Mouse (Mus musculus) kidney, embryonic 14.5 days (tissue): ENCODE data around the gene Zfp882. TPM values are rescaled to one million over a fixed set of nuclear protein-coding genes. Genes with fewer than 3 reads are reported as not detected.

ENCODE experiments used
- ATAC-seq: fragments of 200-750 bp; cut with Nextera tagmentation; 2 replicates; pipeline ENCODE4 v1.8.0; 2017; ENCODE audit warnings: moderate number of reproducible peaks, mild to moderate bottlenecking, moderate TSS enrichment, moderate library complexity; ENCODE audit not compliant: low FRiP score, low TSS enrichment
- H3K27ac ChIP-seq: fragments of 300-500 bp; sonication (generic); 2 replicates; pipeline ENCODE4 v1.5.1; 2014; ENCODE audit warnings: low read depth, mild to moderate bottlenecking, low read length, moderate library complexity, mixed read lengths
- H3K27me3 ChIP-seq: fragments of 300-500 bp; sonication (generic); 2 replicates; pipeline ENCODE4 v1.6.1; 2014; ENCODE audit warnings: mild to moderate bottlenecking, low read length; ENCODE audit not compliant: control insufficient read depth, insufficient read depth
- H3K36me3 ChIP-seq: fragments of 300-500 bp; sonication (generic); 2 replicates; pipeline ENCODE4 v1.6.1; 2014; ENCODE audit warnings: low read length, mixed read lengths; ENCODE audit not compliant: control insufficient read depth, insufficient read depth
- H3K4me1 ChIP-seq: fragments of 300-500 bp; sonication (generic); 2 replicates; pipeline ENCODE4 v1.6.1; 2014; ENCODE audit warnings: low read length, mixed read lengths; ENCODE audit not compliant: control insufficient read depth, insufficient read depth
- H3K4me2 ChIP-seq: fragments of 300-500 bp; sonication (generic); replicated peaks from 2 replicates; pipeline ENCODE4 v1.6.1; 2014; ENCODE audit warnings: low read depth, mild to moderate bottlenecking, low read length
- H3K4me3 ChIP-seq: fragments of 300-500 bp; sonication (generic); 2 replicates; pipeline ENCODE4 v1.5.1; 2014; ENCODE audit warnings: mild to moderate bottlenecking, low read length
- H3K9ac ChIP-seq: fragments of 300-500 bp; sonication (generic); 2 replicates; pipeline ENCODE4 v1.6.1; 2014; ENCODE audit warnings: low read depth, mild to moderate bottlenecking, low read length, moderate library complexity
- H3K9me3 ChIP-seq: fragments of 300-500 bp; sonication (generic); 2 replicates; pipeline ENCODE4 v1.6.1; 2016; ENCODE audit warnings: low read length; ENCODE audit not compliant: control insufficient read depth
- WGBS: fragments of 180-500 bp; shearing (Covaris S2); extraction: QIAGEN DNeasy Blood & Tissue Kit; methylation state at CpG from one replicate; pipeline ENCODE4 v1.1.7; 2014; 5-methylcytosine and 5-hydroxymethylcytosine counted together
- polyA plus RNA-seq: library from polyadenylated mRNA; unstranded; fragments of >200 nt; fragmentation: Nextera tagmentation; extraction: Ambion mirVana; gene quantifications from 2 replicates; pipeline ENCODE4 v1.2.1, GENCODE M21; 2014

The Zfp882 gene
- polyA plus RNA-seq, 1 experiment from 2014 or later: 10.5 TPM

GRCm38 (mm10) chr8:71965166-71965565 lies 56.8 kb downstream of the Zfp882 start:
- no peaks in the 10 kb centered on the region for H3K27me3 ChIP-seq
- H3K9ac ChIP-seq: no peak overlapping the region
- no peaks in the 10 kb centered on the region for H3K4me1 ChIP-seq
- H3K4me3 ChIP-seq: no peak overlapping the region
- peaks cover 9% of the 10 kb centered on the region; the same call in 1 of the 2 replicates for H3K9me3 ChIP-seq
- WGBS: 98% methylated on average over 2 of the region's 2 CpGs
- H3K27ac ChIP-seq: no peak overlapping the region
- ATAC-seq: no peak
- H3K4me2 ChIP-seq: no peak overlapping the region
- H3K36me3 ChIP-seq: peaks cover 44% of the 10 kb centered on the region

Other genes starting within 250 kb of the Zfp882 start
- gene Unc13a, start 236.9 kb upstream of the Zfp882 start, polyA plus RNA-seq: 0.50 and 0.53 TPM in 2 replicates
- gene Jak3, start 232.3 kb upstream of the Zfp882 start, polyA plus RNA-seq: 3.0 and 5.2 TPM in 2 replicates
- 1.2 TPM in 1 of 2 replicates, not detected in the other for gene Insl3, start 219.4 kb upstream of the Zfp882 start, polyA plus RNA-seq
- gene B3gnt3, start 206.8 kb upstream of the Zfp882 start, polyA plus RNA-seq: 1.1 and 1.6 TPM in 2 replicates
- 5.5 and 6.5 TPM in 2 replicates for gene Fcho1, start 182.9 kb upstream of the Zfp882 start, polyA plus RNA-seq
- 6.9 and 7.7 TPM in 2 replicates for gene Zfp709, start 26.6 kb upstream of the Zfp882 start, polyA plus RNA-seq
- gene Zfp617, start within 50 bp of the Zfp882 start, polyA plus RNA-seq: 29.1 and 30.9 TPM in 2 replicates
- 28.3 and 32.4 TPM in 2 replicates for gene Zfp961, start 42.4 kb downstream of the Zfp882 start, polyA plus RNA-seq
- 0.86 and 1.2 TPM in 2 replicates for gene Cyp4f18, start 101.0 kb downstream of the Zfp882 start, polyA plus RNA-seq
- gene Olfr372, start 132.6 kb downstream of the Zfp882 start, polyA plus RNA-seq: not detected in 2 replicates
- gene Olfr373, start 174.6 kb downstream of the Zfp882 start, polyA plus RNA-seq: 0.04 TPM in 1 of 2 replicates, not detected in the other
- 0.10 TPM in 1 of 2 replicates, not detected in the other for gene Olfr374, start 198.4 kb downstream of the Zfp882 start, polyA plus RNA-seq
- 699 and 718 TPM in 2 replicates for gene Tpm4, start 226.4 kb downstream of the Zfp882 start, polyA plus RNA-seq